Mouse (Mus musculus): Measurements from ENCODE around the gene Pik3r6.
A peak's percentile ranks its signal among the peaks of the same experiment; 100 is the strongest.

Pik3r6 gene

DNA sequence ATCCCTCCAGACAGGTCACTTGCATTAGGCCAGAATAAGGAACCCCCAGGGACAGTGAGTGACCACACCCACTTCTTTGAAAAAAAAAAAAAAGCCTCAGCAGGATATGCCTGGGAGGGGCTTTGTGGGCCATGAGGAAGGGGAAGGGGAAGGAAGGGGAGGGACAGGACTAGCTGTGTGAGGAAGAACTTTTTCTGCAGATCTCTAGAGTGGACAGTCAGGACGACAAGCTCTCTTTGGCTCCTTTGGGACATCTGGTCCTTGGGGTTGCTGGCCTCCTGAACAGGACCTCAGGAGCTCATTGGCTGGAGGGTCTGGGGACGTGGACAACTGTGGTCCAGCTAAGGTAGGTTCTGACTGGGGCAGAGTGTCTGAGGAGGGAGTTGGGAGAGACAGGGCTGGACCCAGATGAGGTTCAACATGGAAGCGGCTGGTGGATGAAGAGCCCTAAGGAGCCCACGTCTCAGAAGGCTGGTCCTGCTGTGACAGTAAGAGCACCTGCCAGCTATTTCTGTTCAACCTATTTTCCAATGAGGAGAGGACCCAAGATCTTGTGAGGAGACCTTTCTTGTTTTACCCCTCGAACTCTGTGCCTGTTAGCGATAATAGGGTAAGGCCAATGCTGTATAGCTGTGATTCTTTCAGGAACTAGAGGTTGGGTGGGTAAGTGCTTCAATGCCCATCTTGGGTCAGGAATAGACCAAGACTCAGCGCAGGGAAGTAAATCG lies at the start of gene Pik3r6:
Gene Pik3r6, plus strand, starts transcription at position 118 of the 728 bp plus-strand sequence.
- DNase-seq: peak in 1 of 2 experiments; percentile 27

DNA sequence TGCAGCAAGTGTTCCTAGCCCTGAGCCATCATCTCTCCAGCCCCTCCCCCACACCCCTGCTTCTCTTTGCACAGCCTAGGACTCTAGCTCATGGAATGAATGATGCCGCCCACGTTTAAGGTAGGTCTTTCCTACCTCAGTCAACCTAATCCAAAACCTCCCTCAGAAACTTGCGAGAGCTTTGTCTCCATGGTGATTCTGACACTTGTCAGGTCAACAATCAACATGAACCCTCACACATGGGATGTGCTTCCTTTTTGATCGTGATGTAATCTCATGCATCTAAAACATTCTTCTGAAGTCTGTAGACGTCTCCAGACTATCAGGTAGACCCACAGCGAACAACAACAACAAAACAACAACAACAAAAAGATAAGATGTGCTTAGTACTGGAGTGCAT lies 49.5 kb upstream of the Pik3r6 start:
- no peak for DNase-seq

DNA sequence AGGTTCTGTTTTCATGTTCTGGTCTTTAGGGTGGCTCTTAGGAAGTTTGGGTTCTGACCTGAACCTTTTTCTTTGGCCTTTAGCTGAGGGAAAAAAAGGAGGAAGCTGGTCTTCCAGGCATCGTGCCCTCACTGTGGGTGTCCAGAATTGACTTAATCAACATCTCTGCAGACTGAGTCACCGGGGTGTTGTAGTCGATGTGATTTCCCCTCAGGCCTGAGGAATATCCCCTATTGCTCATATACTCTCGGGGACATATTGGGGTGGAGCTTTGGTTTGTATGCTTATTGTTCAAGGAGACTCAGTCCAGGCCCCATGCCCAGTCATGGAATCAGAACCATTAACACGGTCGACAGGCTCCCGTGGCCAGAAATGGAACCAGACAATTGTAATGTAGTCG lies 44.7 kb upstream of the Pik3r6 start:
- no peak for DNase-seq

DNA sequence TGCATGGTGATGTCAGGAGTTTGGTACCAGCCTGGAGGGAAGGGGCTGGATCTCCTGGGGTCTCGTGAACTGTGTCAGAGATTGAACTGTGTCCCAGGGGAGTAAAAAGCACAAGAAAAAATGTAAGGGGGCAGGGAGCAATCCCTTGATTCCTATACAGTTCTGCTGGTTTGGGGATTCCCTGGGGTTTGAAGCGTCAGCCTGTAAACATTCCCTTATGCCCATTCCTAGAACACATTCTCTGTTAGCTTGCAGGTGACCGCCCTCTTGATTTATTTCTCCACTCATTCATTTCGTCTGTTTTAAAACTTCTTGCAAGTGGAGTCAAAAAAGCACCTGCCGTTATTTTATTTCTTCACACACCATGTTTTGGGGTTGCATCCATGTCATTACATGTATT lies 43.8 kb upstream of the Pik3r6 start:
- DNase-seq: no peak

DNA sequence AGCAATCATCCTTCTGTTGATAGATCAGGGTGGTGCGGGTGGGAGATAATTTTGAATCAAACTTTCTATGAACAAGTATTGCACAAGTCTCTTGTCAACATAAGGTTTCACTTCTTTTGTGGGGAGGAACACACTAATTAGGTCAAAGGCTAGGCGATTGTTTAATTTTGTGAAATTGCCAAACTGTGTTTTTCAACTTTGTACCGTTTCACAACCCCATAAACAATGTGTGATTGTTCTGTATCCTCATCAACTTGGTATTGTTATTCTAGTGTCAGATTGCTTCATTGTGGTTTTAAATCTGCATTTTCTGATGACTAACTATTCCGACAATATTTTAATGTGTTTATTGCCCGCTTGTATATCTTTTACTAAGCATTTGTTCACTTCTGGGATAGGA lies 43.3 kb upstream of the Pik3r6 start:
- DNase-seq: no peak

DNA sequence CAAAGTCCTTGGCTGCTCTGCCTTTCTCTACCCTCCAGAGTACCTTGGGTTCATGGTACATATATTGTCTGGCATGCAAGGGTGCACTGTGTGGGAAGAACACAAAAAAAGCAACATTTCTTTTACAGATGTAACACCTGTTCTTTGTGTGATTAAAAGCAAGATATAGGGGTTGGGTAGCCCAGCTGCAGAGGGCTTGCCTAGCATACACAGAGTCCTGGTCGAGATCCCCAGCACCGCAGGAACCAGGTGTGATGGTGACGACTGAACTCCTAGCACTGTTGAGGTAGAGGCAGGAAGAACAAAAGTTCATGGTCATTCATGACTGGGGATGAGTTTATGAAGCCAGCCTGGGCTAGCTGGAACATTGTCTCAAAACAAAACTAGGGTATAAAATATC lies 40.1 kb upstream of the Pik3r6 start:
- DNase-seq: no peak

DNA sequence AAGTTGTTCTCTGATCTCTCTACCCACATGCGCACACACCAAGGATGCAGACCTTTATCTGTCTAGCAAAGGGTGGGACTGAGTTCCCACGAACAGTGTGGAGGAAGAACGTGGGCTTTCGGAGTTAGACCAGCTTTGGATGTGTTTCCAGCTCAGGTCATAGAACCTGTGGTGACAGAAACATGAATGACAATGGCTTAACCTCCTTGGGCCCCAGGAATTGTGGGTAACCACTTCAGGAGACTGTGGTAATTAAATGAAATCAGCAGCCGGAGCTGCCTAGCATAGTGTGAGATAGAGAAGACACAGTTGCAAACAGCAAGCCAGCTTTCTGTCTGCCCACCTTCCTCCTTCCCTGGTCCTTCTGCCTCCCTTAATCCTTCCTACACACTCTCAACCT lies 38.6 kb upstream of the Pik3r6 start:
- DNase-seq: no peak

DNA sequence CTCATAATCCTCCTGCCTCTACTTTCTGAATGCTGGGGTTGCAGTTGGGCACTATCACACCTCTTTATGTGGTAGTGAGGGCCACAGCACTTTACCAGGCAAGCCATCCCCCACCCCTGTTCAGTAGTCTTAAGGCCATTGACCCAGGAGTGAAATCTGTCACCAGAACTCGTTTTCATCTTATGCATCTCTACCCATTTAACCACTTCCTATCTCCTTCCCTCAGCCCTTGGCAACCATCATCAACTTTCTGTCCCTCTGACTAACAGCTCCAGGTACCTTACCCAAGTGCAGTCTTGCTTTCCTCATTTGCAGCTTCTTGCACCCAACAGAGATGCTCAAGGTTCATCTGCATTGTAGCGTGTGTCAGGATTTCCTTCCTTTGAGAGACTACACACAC lies 37.7 kb upstream of the Pik3r6 start:
- no peak for DNase-seq

DNA sequence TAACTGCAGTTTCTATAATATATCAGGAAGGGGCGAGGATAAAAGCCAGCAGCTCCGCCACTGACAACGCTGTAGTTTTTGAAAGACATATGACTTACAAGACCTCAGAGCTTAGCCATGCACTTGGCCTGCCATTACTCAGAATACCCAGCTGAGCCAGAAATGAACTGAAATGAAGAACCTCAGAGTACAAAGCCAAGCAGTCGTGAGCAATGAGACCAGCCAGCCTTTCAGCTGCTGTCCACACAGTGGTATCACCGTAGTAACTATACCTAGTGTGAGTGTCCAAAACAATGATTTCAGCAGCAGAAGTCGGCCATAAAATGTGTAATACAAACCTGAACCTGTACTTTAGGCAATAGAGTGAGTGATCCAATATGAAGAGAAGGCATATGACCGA lies 35.4 kb upstream of the Pik3r6 start:
- DNase-seq: no peak

DNA sequence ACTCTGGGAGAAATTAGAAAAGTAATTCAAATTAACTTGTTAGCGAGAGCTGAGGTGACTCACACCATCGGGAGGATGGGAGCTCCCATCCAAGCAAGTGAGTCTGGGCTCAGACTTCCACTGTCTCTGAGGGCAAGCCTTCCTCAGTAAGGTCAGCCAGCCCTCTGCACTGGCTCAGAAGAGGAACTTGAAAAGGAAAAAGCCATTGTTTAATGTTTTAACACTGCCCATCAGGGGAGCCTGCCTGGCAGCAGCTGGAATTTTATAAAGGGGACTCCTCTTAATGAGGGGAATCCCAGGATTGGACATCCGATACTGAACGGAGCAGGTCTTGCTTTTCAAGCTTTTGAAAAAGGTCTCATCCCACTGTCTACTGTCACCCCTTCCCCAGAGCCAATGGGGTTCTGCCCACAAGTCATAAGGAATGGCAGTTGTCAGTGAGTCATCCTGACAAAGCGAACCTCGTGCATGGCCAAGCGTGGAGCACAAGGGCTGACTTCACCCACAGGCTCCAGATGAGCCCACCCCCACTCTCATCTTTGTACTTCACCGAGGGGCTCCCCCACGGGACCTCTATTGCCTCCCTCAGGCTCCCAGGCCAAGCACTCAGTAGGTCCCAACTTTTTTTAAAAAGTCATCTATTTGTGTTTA lies 34.7 kb upstream of the Pik3r6 start:
- DNase-seq: no peak

DNA sequence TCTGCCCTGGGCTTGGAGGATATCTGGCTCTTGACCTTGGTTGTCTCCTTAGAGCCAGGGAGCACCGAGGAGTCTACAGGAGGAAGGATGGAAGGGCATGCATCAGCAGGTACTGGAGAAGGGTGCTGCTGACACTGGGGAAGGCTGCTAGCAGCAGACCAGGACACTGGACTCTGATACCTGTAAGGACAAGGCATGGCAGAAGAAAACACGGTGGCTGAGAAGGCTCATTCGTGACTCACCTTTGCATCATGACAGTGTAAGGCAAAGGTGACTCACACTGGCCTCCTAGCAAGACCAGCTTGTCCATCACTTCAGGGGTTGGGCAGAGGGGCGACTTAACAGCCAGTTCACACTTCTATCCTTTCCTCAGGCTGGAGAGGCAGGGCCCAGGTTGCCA lies 33.9 kb upstream of the Pik3r6 start:
- DNase-seq: no peak

DNA sequence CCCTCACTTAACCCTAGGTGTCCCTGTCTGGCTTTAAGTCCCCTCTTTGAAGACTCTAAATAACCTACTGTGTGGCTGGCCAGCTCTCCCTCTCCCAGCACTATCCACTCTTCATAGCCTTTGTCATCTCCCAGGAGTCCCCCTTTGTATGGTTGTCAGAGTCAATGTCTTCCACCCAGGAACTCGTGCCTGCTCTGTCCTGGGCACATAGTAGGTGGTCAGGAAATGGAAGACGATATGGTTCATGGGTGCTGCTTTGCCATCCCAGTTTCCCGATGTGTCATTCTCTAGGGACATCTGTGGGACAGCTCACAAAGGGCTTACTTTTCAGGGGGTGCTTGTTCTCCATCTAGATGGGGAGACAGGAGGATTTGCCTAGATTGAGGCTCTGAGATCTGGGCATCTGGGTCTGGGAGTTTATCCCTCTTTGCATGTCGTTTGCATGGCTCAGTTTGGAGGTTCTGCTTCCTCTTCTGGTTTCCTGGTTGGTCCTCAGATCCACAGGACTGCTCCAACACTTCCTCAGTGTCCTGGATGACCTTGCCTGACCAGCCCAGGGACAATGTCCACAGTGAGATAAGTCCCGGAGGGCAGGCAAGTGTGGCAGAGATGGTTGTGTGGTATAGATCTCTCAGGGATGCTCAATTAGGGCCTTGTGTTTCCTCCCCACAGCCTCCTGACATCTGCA lies 30.5 kb upstream of the Pik3r6 start:
- no peak for DNase-seq

DNA sequence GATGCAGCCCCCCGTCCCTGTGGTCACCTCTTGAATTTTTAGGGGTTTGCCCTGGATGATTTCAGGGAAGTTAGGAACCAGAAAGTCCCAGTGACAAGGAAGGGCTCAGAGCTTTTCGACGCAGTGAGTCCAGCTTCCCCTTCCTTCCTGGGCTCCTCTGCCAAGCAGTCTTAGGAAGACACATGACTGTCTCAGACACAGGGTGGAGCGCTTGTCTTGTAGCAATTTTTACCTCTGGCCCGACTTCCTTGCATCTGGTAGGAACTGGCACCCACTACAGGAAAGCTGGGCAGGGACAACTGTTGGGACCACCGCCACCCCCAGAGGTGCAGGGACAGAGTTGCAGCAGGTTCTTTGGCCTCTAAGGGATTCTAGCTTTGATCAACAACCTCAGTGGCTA lies 28.2 kb upstream of the Pik3r6 start:
- peak in 1 of 2 experiments; percentile 8 for DNase-seq

DNA sequence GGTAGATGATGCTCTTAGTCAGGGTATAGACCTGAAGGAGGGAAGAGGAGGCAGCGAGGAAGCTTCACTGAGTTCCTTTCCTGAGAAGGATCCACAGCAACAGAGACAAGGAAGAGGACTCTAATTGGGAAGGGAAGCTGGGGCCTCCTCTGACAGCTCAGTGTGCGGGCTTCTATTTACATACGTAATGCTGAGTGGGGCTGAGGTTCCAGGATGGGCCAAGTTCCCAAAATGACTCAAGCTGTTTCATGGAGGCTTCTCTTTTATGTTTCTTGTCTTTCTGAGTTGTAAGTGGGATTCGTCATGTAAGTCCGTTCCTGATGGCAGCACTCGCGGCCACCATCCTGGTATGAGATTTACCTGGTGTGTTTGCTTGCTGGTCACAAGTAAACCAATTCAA lies 27.1 kb upstream of the Pik3r6 start:
- DNase-seq: no peak

DNA sequence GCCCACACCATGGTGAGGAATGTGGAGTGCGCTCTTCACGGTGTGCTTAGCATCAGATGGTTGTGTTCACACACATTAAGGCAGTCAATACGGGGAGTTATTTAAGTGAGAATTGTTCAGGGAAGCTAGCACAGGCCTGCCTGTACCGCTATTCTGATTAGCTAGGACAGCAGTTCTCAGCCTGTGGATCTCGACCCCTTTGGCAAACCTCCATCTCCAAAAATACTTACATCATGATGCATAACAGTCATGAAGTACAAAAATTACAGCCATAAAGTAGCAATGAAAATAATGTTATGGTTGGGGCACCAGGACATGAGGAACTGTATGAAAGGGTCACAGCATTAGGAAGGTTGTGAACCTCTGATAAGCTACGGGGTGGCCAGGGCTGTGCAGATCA lies 25.2 kb upstream of the Pik3r6 start:
- no peak for DNase-seq

DNA sequence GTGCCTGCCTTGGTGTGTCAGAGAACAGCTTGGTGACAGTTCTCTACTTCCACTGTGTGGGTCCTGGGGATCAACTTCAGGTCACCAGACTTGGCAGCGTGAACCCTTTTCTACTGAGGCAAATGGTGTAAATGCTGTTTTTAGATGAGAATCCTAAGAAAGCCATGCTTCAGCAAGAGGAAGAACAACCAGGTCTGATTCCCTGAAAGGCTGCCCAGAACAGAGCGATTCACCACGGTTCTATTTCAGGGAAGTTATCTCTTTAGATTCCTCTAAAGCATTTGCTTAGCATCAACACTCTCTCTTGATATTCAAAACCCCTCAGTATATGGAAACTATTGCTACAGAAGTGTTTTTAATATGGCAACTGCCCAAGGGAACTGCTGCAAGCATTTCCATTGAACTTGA lies 24.2 kb upstream of the Pik3r6 start:
- no peak for DNase-seq

DNA sequence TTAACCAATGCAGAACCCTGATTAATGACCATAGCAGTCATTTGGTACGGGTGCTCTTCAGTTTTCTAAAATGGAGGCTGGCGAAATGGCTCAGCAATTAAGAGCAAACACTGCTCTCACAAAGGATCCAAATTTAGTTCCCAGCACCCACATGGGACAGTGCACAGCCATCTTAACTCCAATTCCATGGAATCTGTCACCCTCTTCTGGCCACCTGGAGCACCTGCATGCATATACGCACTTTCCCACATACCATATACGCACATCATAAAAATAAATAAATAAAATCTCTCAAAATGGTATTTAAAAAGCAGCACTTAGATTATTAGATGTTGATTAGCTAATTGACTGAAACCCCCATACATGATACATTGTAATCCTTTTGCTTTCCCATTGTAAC lies 22.2 kb upstream of the Pik3r6 start:
- DNase-seq: no peak

DNA sequence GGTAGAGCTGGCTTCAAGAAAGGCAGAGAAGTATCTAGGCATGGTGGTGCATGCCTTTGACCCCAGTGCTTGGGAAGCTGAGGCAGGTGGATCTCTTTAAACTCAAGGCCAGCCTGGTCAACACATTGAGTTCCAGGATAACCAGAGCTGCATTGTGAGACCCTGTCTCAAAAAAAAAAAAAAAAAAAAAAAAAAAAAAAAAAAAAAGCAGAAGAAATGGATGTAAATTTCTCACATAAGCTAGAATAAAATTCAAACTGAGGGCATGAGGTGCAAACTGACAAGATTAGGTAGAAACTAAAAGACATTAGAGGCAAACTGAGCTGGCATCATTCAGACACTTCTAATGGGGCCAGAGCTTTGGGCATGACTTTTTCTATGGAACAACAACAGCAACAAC lies 20.8 kb upstream of the Pik3r6 start:
- DNase-seq: no peak

DNA sequence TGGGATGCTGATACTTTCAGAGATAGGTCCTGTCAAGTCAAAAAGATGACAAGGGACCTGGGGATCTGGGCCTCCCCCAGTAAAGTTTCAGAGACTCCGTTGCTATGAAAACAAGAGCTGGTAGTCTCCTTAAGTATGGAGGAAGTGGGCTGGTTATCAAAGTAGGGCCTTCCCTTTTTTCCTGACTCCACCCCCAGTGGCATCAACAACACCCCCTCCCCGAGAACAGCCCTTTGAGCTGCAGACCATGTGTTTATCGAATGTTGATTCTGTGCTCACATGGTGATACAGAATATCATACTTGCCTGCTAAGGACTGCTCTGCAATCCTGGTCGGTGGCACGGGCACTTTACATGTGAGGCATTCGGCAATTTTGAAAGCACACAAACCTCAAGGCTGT lies 19.6 kb upstream of the Pik3r6 start:
- no peak for DNase-seq

DNA sequence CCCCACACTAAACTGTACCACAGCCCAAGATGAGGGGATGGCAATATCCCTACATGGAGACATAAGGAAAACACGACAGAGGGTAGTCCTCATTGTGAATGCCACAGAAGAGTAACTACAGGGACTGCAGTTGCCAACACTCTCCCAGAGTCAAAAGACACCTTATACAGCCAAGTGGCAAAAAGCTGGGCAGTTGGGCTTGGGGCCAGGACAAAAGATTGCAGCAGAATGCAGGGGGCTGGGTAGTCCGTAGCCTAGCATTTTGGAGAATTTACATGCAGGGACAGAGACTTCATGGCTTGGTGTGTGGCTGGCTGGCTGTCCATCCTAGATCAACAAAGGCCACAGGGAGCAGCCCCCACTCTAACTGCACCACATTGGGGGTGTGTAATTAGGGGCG lies 18.4 kb upstream of the Pik3r6 start:
- no peak for DNase-seq

DNA sequence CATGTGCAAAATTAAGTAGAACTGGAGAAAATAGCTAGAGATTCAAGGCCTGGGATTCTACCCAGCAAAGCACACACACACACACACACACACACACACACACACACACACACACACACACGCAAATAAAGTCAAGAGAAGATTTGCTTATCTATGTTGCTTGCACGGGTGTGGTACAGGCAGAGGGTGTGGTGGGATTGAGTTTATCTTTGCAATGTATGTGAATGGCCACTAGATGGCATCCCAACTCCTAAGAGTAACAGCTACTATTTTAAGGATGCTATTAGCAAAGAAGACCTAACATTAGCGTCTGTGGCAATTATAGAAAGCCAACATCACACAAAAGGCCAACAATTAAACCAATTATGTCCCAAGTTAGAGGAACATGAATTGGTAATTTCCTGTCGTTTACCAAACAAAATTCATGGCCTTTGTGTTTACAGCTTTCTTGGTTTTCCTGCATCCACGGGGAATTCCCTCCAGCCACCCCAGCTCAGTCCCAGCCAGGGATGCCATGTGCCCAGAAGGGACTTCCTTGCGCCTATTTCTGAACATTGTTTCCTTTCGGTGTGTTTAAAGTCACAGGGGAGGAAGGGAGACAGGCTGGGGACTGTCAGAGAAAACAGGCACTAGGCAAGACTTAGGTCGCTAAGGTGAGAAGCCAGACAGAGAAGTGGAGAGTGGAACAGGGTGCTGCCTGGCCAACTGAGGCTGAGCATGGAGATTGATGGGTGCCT lies 17.4 kb upstream of the Pik3r6 start:
- peak; percentile 19 to 28 for DNase-seq

DNA sequence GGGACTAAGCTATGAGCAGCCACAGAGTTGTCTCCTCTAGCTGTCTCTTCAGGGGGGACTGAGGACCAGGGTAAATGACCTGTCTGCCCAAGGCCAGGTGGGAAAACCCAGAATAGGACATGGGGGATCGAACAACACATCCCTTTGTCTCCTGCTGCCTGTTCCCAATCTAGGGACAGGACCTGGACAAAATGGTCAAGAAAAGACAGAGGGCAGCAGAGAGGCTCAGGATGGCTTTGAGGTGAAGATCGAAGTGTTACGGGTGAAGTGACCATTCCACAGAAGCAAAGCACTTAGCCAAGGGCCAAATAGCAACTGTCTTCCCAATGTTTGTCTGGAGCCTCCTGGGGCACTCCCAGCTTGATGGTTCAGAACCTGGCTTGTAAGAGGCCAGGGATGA lies 16.7 kb upstream of the Pik3r6 start:
- DNase-seq: no peak

DNA sequence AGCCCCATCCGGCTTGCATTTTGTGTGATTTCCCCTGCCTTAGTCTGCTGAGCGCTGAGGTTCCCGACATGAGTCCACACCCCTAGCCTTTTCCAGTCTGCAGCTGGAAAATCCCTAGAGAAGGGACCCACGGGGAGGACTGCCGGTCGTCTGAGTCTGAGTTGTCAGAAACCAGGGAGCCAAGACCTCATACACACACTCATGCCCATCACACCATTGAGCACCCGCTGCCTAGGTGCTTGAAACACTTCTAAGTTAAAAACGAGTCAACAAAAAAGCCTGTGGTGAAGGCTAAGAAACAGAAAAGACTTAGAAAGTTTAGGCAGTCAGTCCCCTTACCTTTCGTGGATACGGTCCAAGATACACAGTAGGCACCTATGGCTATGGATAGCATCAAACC lies 15.1 kb upstream of the Pik3r6 start:
- DNase-seq: no peak
